Mouse (Mus musculus) ovary, postnatal 36 days (tissue): ENCODE results near the gene Tmc6.
"Not testable (repeated sequence)": the region's sequence is repeated elsewhere in the genome, so short reads cannot be mapped to it uniquely, and the experiment has no call there.

Source experiments
- DNase-seq: peaks from one replicate; pipeline ENCODE4 v3.0.0; 2022; ENCODE audit warnings: low spot score, mixed read lengths

Tmc6 gene

GRCm38 (mm10) chr11:117810401-117811046 lies 28.5 kb upstream of the Tmc6 start:
- DNase-seq = peak; percentile 86

- DNase-seq = peak; percentile 82
These were observed 27.7 kb upstream of the Tmc6 start, which contains the start of the genes Gm20708 and Syngr2 for GRCm38 (mm10) chr11:117809407-117810311. Gene Gm20708, plus strand, starts transcription at chr11:117809668. Gene Syngr2, plus strand, starts transcription at chr11:117809668.

- DNase-seq = no peak
These were observed 24.8 kb upstream of the Tmc6 start for GRCm38 (mm10) chr11:117806781-117807180.

- DNase-seq = no peak
These were observed 21.2 kb upstream of the Tmc6 start for GRCm38 (mm10) chr11:117803166-117803688.

- no peak for DNase-seq
These were observed 19.7 kb upstream of the Tmc6 start for GRCm38 (mm10) chr11:117801650-117802049.

GRCm38 (mm10) chr11:117800038-117800437 lies 18.0 kb upstream of the Tmc6 start:
- no peak for DNase-seq

GRCm38 (mm10) chr11:117799174-117799573 lies 17.2 kb upstream of the Tmc6 start:
- no peak for DNase-seq

GRCm38 (mm10) chr11:117798160-117798541 lies 16.2 kb upstream of the Tmc6 start:
- no peak for DNase-seq

- no peak for DNase-seq
These were observed 15.6 kb upstream of the Tmc6 start, which contains the start of gene 6030468B19Rik for GRCm38 (mm10) chr11:117797511-117798159. Gene 6030468B19Rik, plus strand, starts transcription at chr11:117797660.

- DNase-seq = no peak
These were observed 15.0 kb upstream of the Tmc6 start for GRCm38 (mm10) chr11:117796954-117797353.

GRCm38 (mm10) chr11:117794035-117794551 lies 12.1 kb upstream of the Tmc6 start:
- DNase-seq = no peak

GRCm38 (mm10) chr11:117792281-117792888 lies 10.4 kb upstream of the Tmc6 start:
- peak; percentile 38 for DNase-seq

- DNase-seq = no peak
These were observed 9.4 kb upstream of the Tmc6 start for GRCm38 (mm10) chr11:117791441-117791761.

GRCm38 (mm10) chr11:117790703-117791440 lies 8.9 kb upstream of the Tmc6 start:
- DNase-seq = no peak

GRCm38 (mm10) chr11:117790286-117790685 lies 8.3 kb upstream of the Tmc6 start:
- peak; percentile 69 for DNase-seq

GRCm38 (mm10) chr11:117788481-117788880 lies 6.5 kb upstream of the Tmc6 start:
- not testable (repeated sequence) for DNase-seq

- DNase-seq = peak; percentile 60
These were observed 4.3 kb upstream of the Tmc6 start for GRCm38 (mm10) chr11:117786294-117786693.

- DNase-seq = no peak
These were observed 1.8 kb upstream of the Tmc6 start for GRCm38 (mm10) chr11:117783683-117784309.

GRCm38 (mm10) chr11:117783089-117783488 lies 1.1 kb upstream of the Tmc6 start:
- DNase-seq = peak; percentile 49

- no peak for DNase-seq
These were observed 672 bp upstream of the Tmc6 start for GRCm38 (mm10) chr11:117782705-117783034.
